Mouse (Mus musculus): ENCODE measurements around the gene Slc4a8.

The Slc4a8 gene

DNA sequence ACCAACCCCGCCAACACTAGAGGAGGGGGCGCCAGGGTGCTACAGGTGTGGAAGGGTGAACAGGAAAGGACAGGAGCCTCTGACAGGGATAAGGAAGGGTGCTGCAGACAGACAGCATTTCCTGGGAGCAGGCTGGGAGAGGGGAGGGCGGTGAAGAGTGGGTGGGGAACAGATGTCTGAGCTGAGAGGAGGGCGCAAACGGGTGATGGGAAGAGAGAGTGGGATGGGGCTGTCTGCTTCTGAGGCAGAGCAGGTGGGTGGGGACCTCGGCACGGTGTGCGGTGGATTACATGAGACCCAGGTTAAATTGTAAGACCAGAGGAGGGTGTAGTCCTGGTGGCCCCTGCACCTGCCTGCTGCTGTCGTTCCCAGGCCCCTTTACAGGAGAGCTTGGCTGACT, 68.2 kb downstream of the Slc4a8 start:
- no peak for DNase-seq (ENCODE audit: low read depth, low spot score)

DNA sequence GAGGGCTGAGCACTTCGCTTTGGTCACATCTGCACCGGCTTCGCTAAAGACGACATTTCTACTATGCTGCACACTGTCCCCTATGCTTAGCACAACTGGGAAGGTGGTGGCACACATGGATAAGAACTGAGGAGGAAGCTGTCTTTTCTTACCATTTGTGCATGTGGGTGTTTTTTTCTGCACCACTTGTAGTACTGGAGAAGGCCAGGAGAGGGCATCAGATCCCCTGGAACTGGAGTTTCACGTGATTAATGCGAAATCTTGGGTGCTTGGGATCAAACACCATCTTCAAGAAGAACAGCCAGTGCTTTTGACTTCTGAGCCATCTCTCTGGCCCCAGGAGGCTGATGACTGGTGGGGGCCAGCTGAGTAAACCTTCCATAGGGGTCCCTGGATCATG, 69.1 kb downstream of the Slc4a8 start:
- peak; percentile 54 for DNase-seq (ENCODE audit: low read depth, low spot score)

DNA sequence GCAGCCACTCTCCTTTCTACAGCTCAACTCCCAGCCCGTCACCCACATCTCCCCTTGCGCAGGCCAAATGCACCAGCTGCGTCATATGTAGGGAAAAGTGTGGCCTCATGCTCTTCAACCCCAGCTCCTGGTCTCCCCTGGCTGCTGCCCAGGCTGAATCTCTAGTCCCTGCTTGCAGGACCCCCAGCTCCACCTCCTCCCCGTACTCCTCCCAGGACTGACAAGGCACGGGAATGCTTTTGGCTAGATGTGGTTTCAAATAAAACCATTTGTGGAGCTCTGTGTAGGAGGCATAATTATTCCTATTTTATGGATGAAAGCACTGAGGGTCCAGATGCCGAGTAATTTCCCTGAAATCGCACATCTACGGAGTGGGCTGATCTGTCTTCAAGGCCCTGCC, 70.6 kb downstream of the Slc4a8 start:
- DNase-seq (ENCODE audit: low read depth, low spot score) = no peak

DNA sequence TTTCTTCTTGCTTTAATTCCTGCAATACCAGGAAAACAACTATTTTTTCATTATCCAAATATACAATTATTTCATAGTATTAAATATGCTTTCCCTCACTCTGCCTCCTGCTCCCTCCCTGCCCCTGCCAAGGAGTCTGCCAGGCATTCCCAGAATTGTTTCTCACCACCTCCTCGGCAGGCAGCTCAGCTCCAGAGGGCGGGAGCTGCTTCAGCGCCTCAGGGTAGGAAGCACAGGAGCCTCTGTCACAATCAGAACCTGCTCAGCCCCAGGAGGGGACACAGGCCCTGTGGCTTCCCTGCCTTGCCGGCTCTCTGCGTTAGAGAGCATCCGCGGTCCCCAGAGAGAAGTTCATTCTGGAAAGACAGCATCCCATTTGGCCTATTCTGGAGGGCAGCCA, 71.2 kb downstream of the Slc4a8 start:
- no peak for DNase-seq (ENCODE audit: low read depth, low spot score)

DNA sequence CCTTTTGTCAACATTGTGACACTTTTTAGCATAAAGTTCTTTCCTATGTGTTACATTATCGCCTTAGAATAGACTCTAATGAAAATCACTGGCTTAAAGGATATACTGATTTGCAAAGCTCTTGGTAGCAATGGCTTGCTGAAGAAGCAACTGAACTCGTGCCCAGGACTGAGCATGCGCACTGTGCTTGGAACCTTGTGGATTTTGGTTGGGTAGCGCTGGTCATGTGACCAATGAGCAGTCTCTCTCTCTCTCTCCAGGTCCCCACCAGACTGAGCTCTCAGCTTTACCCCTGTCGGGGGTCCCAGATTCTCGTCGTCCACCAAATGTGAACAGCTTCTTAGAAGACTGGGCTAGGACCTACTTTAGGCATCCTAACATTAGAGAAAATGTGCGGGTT, 75.2 kb downstream of the Slc4a8 start:
- no peak for DNase-seq (ENCODE audit: low read depth, low spot score)

DNA sequence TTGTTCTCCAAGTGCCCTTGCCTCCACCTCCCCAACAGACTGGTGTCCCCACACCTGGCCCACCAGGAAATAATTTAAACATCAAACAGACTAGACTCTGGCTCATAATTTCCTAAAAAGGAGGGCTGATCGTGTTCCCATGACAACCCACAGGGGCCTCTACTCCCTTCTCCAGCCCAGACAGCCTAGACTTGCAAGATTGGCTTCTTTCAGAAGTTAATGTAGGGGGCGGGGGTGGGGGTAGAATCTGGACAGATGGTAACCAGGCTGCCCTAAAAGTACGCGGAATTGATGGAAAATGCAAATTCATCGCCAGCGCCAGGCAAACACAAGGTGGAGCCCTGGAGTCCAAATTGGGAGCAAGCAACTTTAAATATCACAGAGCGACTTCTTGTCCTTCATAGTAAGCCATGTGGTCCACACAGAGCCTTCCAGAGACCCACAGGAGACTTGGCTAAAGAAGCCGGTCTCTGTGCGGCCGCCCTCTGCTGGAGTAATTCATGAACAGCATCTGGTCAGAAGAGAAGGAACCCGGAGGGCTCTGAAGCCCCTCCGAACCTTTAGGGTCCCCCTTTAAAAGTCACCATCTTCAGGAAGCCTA, 77.2 kb downstream of the Slc4a8 start:
- DNase-seq (ENCODE audit: low read depth, low spot score) = peak; percentile 65

DNA sequence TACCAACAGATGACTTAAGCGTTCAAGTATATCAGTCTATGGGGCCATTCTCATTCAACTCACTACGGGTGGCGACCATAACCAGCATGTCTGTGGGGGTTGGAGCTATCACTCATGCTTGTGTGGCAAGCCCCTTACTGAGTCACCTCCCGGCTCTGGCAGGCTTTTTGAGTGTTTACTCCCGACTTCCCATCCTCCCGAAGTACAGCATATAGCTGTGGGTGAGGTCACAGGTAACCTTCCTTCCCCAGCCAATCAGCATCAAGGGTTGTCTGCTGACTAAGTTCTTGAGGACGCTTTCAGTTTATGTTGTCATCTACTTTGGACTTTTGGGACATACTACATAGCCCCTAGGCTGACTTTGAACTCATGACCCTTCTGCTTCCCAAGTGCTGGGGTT, 82.8 kb downstream of the Slc4a8 start:
- no peak for DNase-seq (ENCODE audit: low read depth, low spot score)

DNA sequence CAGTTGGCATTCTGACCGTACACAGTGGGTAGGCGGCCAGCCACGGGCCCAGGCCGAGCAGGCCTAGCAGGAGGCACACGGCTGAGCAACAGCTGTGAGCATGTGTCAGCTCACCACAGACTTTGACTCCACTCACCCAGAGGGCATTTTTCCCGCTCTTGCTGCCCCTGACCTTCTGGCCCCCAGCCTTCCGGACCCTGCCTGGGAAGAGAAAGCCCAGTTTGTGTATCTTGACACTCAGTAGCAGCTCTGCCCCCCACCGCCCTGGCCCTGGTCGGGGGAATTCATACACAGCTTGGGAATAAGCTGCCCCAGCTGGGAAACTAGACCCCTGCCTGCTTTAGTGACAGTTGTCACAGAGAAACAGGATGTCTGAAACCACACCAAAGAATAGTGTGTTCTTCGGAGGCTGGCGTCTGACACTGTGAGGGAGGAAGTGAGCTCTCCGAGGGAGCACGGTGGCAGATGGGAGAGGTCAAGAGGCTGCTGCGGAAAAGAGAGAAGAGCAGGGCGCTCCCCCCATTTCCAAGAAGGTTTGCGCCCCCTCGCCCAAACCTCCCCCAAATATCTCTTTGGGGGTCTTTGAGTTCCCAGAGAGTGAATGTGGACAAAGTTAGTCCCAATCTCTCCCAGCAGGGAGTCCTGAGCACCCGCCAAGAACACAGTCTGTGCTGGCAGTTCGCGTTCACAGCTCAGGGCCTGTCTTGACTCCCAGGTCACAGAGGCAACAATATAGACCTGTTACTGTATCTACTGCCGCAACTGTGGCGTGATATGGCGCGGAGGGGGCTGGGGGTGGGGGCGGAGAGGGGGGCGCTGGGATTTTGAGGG, 83.7 kb downstream of the Slc4a8 start:
- no peak for DNase-seq (ENCODE audit: low read depth, low spot score)

DNA sequence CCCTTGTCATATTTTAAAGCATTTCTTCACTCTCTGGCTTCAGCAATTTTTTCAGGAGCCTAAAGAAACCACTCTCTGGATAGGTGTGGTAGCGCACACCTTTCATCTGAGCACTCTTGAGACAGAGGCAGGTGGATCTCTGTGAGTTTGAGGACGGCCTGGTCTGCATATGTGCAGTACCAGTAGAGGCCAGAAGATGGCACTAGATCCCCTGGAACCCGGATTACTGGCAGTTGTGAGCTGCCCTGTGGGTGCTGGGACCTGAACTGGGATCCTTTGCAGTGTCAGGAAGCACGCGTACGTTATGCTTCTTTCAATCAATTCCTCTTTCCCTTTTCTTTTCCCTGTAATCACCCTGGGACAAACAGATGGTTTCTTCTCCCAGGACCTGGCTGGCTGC, 85.6 kb downstream of the Slc4a8 start:
- peak; percentile 49 for DNase-seq (ENCODE audit: low read depth, low spot score)

DNA sequence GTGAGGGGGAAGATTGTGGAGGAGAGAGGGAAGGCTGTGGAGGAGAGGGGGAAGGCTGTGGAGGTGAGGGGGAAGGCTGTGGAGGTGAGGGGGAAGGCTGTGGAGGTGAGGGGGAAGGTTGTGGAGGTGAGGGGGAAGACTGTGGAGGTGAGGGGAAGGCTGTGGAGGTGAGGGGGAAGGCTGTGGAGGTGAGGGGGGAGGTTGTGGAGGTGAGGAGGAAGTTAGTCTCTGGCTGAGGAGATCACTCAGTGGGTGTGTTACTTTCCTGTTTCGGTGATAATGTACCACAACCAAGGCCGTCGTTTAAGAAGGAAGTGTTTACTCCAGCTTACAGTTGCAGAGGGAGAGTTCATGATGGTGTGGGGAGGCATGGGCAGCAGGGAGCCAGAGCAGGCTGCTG, 96.0 kb downstream of the Slc4a8 start:
- no peak for DNase-seq (ENCODE audit: low read depth, low spot score)

DNA sequence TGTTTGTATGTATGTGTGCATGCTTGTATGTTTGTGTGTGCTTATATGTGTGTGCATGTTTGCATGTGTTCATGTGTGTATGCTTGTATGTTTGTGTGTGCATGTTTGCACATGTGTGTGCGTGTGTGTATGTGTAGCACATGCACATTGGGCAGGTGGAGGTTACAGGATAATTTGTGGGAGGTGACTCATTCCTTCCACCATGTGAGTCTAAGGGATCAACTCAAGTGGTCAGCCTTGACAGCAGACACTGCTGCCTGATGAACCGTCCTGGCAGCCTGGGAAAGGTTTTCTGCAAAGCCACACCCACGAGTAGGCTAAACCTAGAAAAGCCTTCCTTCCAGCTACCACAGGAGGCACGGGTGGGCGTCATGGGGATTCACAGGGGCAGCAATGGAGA, 99.3 kb downstream of the Slc4a8 start:
- DNase-seq (ENCODE audit: low read depth, low spot score) = no peak

DNA sequence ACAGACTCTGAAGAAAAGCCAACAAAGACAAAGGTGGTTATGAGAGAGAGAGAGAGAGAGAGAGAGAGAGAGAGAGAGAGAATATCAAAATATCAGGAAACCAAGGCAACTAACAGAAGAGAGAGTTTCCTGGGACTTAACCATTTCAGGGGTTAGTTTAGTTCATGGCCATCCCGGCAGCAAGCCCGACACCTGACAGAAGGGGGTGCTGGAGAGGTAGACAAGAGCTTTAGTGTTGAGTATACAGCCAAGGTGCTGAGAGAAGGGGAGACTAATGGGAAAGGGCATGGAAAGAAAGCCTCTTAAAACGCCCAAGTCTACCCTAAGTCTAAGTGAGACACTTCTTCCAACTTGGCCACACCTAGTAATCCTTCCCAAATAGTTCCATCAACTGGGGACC, 104.0 kb downstream of the Slc4a8 start:
- no peak for DNase-seq (ENCODE audit: low read depth, low spot score)

DNA sequence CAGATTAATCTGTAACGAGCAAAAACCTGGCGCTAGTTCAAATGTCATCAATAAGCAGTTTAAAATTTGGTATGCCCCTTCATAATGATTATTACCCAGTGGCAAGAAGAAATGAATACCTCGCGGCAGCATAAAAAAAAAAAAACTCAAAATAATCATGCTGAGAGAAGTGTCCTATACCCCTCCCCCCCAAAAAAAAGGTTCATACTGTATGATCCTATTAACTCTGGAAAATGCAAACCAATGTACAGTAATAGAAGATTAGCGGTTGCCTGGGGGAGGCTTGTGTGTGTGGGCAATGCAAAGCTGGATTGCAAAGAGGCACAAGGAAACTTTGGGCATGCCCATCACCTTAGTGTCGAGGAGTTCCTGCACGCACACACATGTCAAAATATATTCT, 108.0 kb downstream of the Slc4a8 start, which contains the start of gene Scn8a:
Gene Scn8a, plus strand, starts transcription at position 301 of the 400 bp plus-strand sequence.
- no peak for DNase-seq (ENCODE audit: low read depth, low spot score)

DNA sequence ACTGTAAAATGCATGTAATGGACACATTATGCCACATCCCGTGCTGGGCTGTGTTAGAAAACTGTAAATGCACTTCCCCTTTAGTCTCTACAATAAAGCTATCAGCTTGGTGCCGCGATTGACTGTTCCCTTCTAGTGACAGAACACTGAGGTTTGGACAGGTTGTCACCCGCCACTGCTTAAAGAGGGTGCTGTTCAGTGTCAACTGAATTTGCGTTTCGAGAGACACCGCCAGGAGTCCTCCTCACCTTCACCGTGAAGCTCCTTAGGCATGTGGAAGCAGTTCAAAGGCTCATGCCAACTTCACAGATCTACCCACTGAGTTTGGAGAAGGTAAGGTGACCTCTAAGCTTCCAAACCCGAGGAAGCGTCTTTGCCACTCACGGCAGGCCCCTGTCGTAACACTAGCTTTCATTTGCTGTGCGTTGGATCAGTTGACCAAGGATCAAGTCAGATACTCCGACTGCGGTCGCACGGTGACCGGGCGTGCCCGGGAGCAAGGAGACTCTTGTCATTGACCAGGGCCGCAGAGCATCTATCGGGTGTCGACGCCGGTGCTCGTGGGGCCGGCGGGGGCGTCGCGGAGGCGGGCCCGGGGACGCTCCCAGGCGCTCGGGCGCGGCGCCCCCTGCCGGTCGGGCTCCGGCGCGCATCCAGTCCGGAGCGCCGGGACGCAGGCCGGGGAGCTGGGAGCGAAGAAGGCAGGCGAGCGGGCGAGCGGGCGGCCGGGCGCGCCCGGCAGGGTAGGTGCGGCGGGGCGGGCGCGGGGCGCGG, 108.6 kb downstream of the Slc4a8 start:
- no peak for DNase-seq (ENCODE audit: low read depth, low spot score)

DNA sequence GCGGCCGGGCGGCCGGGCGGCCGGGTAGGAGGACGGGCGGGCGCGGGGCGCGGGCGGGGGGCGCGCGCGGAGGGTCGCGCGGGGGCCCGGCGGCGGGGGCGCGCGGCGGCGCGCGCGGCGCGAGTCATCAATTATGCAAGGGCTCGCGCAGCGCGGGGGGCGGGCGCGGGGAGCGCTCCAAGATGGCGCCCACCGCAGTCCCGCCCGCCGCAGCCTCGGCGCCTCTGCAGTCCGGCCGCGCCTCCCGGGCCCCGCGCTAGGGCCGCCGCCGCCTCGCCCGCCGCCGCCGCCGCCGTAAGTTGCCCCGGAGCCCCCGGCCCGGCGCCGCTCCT, 109.2 kb downstream of the Slc4a8 start:
- DNase-seq (ENCODE audit: low read depth, low spot score) = no peak

DNA sequence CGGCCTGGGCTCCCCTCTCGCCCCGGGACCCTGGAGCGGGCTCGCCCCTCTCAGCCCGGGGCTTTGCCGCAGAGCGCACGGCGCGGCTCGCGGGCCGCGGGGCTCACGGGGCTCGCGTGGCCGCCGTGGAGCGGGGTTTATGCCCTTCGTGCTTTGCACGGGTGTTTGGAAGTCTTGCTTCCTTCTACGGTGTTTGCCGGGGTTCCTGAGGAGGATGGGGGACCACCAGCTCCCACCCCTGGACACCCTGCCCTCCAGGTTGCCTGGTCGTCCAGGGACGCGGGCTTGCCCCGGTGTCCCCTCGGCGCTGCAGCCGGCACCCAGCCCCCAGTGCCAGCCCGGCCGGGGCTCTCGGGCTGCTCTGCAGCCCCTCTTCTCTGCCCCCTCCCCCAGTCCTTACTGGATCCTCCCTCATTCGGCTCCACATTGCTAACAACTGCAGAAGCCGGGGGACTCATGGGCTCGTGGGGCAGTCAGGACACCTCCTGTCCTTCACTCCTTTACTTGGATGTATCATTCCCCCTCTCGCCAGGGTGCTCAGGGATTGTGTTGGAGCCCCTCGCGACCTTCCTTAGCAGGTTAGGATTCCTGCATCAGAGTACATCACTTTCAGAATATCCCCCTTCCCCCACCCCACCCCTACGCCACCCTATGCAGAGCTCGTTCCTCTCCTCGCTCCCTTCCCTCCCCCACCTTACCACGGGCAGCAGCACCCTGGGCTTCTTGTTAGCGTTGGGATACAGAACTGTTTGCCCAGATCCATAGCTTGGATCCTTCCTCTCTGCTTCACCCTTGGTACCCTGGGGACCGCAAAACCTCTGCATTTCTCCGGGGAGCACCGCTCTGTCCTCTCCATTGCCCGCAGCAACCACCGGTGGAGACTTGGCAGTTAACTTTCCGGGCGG, 109.8 kb downstream of the Slc4a8 start:
- no peak for DNase-seq (ENCODE audit: low read depth, low spot score)

DNA sequence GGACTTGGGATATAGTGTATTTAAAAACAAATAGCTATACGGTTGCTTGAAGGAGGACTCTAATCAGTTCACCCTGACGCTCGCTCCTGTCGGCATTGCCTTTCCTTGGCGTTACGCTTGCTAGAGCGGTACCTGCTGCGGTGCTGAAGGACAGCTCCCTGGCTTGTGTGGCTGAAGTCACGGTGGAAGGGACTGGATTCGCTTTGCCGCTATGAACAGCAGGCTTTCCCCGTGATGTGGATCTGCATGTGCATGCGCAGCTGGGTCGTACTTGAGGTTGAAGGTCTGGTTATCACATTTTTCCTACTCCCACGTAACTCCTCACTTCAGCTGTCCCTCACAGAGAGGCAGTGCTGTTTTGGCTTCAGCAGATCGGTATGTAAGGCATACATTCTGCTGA, 111.6 kb downstream of the Slc4a8 start:
- peak; percentile 61 for DNase-seq (ENCODE audit: low read depth, low spot score)
